Mouse (Mus musculus) hindbrain, embryonic 16.5 days (tissue): ENCODE measurements around the gene Pcsk2. TPM values are rescaled to one million over a fixed set of nuclear protein-coding genes. Genes with fewer than 3 reads are reported as not detected.

Source experiments
- ATAC-seq: fragments of 200-750 bp; cut with Nextera tagmentation; 2 replicates; pipeline ENCODE4 v1.8.0; 2017; ENCODE audit warnings: moderate TSS enrichment, moderate library complexity
- H3K27ac ChIP-seq: fragments of 300-500 bp; sonication (generic); 2 replicates; pipeline ENCODE4 v1.5.1; 2014; ENCODE audit warnings: low read depth, mild to moderate bottlenecking, control low read depth, low read length, moderate library complexity
- H3K27me3 ChIP-seq: fragments of 300-500 bp; sonication (generic); replicated peaks from 2 replicates; pipeline ENCODE4 v1.6.1; 2014; ENCODE audit warnings: low read length; ENCODE audit not compliant: control insufficient read depth, insufficient read depth
- H3K36me3 ChIP-seq: fragments of 300-500 bp; sonication (generic); 2 replicates; pipeline ENCODE4 v1.6.1; 2014; ENCODE audit warnings: mild to moderate bottlenecking, low read length, moderate library complexity, mixed read lengths; ENCODE audit not compliant: control insufficient read depth, insufficient read depth
- H3K4me1 ChIP-seq: fragments of 300-500 bp; sonication (generic); 2 replicates; pipeline ENCODE4 v1.6.1; 2014; ENCODE audit warnings: low read depth, low read length; ENCODE audit not compliant: control insufficient read depth, insufficient read depth
- H3K4me2 ChIP-seq: fragments of 300-500 bp; sonication (generic); 2 replicates; pipeline ENCODE4 v1.6.1; 2014; ENCODE audit warnings: mild to moderate bottlenecking, low read length, control low read depth, moderate library complexity
- H3K4me3 ChIP-seq: fragments of 300-500 bp; sonication (generic); 2 replicates; pipeline ENCODE4 v1.5.1; 2014; ENCODE audit warnings: mild to moderate bottlenecking, low read length, control low read depth, moderate library complexity
- H3K9ac ChIP-seq: fragments of 300-500 bp; sonication (generic); 2 replicates; pipeline ENCODE4 v1.6.1; 2014; ENCODE audit warnings: low read depth, mild to moderate bottlenecking, control low read depth, low read length, moderate library complexity
- H3K9me3 ChIP-seq: fragments of 300-500 bp; sonication (generic); 2 replicates; pipeline ENCODE4 v1.6.1; 2014; ENCODE audit warnings: mild to moderate bottlenecking, low read length, moderate library complexity; ENCODE audit not compliant: control insufficient read depth
- WGBS: fragments of 180-500 bp; shearing (Covaris S2); extraction: QIAGEN DNeasy Blood & Tissue Kit; methylation state at CpG from one replicate; pipeline ENCODE4 v1.1.7; 2014; 5-methylcytosine and 5-hydroxymethylcytosine counted together
- polyA plus RNA-seq: library from polyadenylated mRNA; unstranded; fragments of >200 nt; fragmentation: Nextera tagmentation; extraction: Ambion mirVana; gene quantifications from 2 replicates; pipeline ENCODE4 v1.2.1, GENCODE M21; 2015

Pcsk2 gene
- polyA plus RNA-seq, 1 experiment from 2014 or later = 23.4 TPM

GRCm38 (mm10) chr2:143739475-143740226 lies 193.7 kb downstream of the Pcsk2 start:
- 78% methylated on average over 7 of the region's 7 CpGs for WGBS
- H3K9me3 ChIP-seq = no peaks in the 10 kb centered on the region
- no peak overlapping the region for H3K27ac ChIP-seq
- no peak overlapping the region for H3K4me3 ChIP-seq
- ATAC-seq = peak; percentile 50
- no peaks in the 10 kb centered on the region for H3K36me3 ChIP-seq
- H3K4me1 ChIP-seq = no peaks in the 10 kb centered on the region
- no peak overlapping the region for H3K4me2 ChIP-seq
- no peaks in the 10 kb centered on the region for H3K27me3 ChIP-seq
- H3K9ac ChIP-seq = no peak overlapping the region

- H3K36me3 ChIP-seq = no peaks in the 10 kb centered on the region
- no peaks in the 10 kb centered on the region for H3K9me3 ChIP-seq
- 87% methylated on average over 5 of the region's 5 CpGs for WGBS
- no peak overlapping the region for H3K27ac ChIP-seq
- H3K4me2 ChIP-seq = no peak overlapping the region
- ATAC-seq = no peak
- H3K9ac ChIP-seq = no peak overlapping the region
- no peaks in the 10 kb centered on the region for H3K4me1 ChIP-seq
- no peaks in the 10 kb centered on the region for H3K27me3 ChIP-seq
- no peak overlapping the region for H3K4me3 ChIP-seq
These were observed 196.5 kb downstream of the Pcsk2 start for GRCm38 (mm10) chr2:143742436-143742835.

- Histone ChIP-seq H3K4me3 (no peak overlapping the region), H3K27me3 (no peaks in the 10 kb centered on the region), H3K9me3 (no peaks in the 10 kb centered on the region), H3K9ac (no peak overlapping the region), H3K4me1 (no peaks in the 10 kb centered on the region), H3K27ac (no peak overlapping the region), H3K36me3 (no peaks in the 10 kb centered on the region), H3K4me2 (no peak overlapping the region)
- ATAC-seq = no peak
- 88% methylated on average over 4 of the region's 4 CpGs for WGBS
These were observed 197.1 kb downstream of the Pcsk2 start for GRCm38 (mm10) chr2:143743081-143743480.

- WGBS = 46% methylated on average over 9 of the region's 9 CpGs
- no peak overlapping the region for H3K27ac ChIP-seq
These were observed 206.3 kb downstream of the Pcsk2 start for GRCm38 (mm10) chr2:143752051-143752788.

GRCm38 (mm10) chr2:143776448-143776847 lies 230.5 kb downstream of the Pcsk2 start:
- Histone ChIP-seq H3K27me3 (no peaks in the 10 kb centered on the region), H3K4me1 (no peaks in the 10 kb centered on the region), H3K36me3 (no peaks in the 10 kb centered on the region), H3K27ac (no peak overlapping the region), H3K4me3 (no peak overlapping the region), H3K9ac (no peak overlapping the region), H3K9me3 (no peaks in the 10 kb centered on the region; the same call in 1 of the 2 replicates), H3K4me2 (no peak overlapping the region)
- WGBS = 6% methylated on average over 4 of the region's 4 CpGs
- no peak for ATAC-seq

More at GRCm38 (mm10) chr2:143752051-143752788, 206.3 kb downstream of the Pcsk2 start:
- Histone ChIP-seq H3K4me2 (no peak overlapping the region), H3K27me3 (no peaks in the 10 kb centered on the region), H3K9ac (no peak overlapping the region), H3K4me1 (no peaks in the 10 kb centered on the region), H3K4me3 (no peak overlapping the region), H3K9me3 (no peaks in the 10 kb centered on the region), H3K36me3 (no peaks in the 10 kb centered on the region)
- no peak for ATAC-seq

GRCm38 (mm10) chr2:143780310-143780709 lies 234.4 kb downstream of the Pcsk2 start:
- Histone ChIP-seq H3K4me3 (no peak overlapping the region), H3K27me3 (no peaks in the 10 kb centered on the region), H3K9me3 (no peaks in the 10 kb centered on the region), H3K4me1 (no peaks in the 10 kb centered on the region), H3K4me2 (no peak overlapping the region), H3K9ac (no peak overlapping the region), H3K36me3 (no peaks in the 10 kb centered on the region), H3K27ac (no peak overlapping the region)
- WGBS = 82% methylated on average over 2 of the region's 2 CpGs
- no peak for ATAC-seq

- H3K27me3 ChIP-seq = no peaks in the 10 kb centered on the region
- WGBS = 79% methylated on average over 5 of the region's 5 CpGs
These were observed 244.0 kb downstream of the Pcsk2 start for GRCm38 (mm10) chr2:143789911-143790310.

GRCm38 (mm10) chr2:143795858-143796257 lies 249.9 kb downstream of the Pcsk2 start:
- Histone ChIP-seq H3K4me1 (no peaks in the 10 kb centered on the region), H3K36me3 (no peaks in the 10 kb centered on the region)
- WGBS = 94% methylated on average over 4 of the region's 4 CpGs

More at GRCm38 (mm10) chr2:143789911-143790310, 244.0 kb downstream of the Pcsk2 start:
- Histone ChIP-seq H3K36me3 (no peaks in the 10 kb centered on the region), H3K4me1 (no peaks in the 10 kb centered on the region), H3K27ac (no peak overlapping the region), H3K9ac (no peak overlapping the region), H3K9me3 (no peaks in the 10 kb centered on the region), H3K4me3 (no peak overlapping the region), H3K4me2 (no peak overlapping the region)
- ATAC-seq = no peak

GRCm38 (mm10) chr2:143796335-143797013 lies 250.5 kb downstream of the Pcsk2 start:
- H3K27ac ChIP-seq = no peak overlapping the region
- H3K36me3 ChIP-seq = no peaks in the 10 kb centered on the region
- H3K27me3 ChIP-seq = no peaks in the 10 kb centered on the region
- WGBS = 71% methylated on average over 4 of the region's 4 CpGs
- H3K4me3 ChIP-seq = no peak overlapping the region
- H3K9me3 ChIP-seq = no peaks in the 10 kb centered on the region
- H3K4me1 ChIP-seq = no peaks in the 10 kb centered on the region
- no peak overlapping the region for H3K4me2 ChIP-seq
- no peak overlapping the region for H3K9ac ChIP-seq
- ATAC-seq = no peak

More at GRCm38 (mm10) chr2:143795858-143796257, 249.9 kb downstream of the Pcsk2 start:
- H3K27ac ChIP-seq = no peak overlapping the region
- no peak overlapping the region for H3K4me3 ChIP-seq
- no peak for ATAC-seq
- H3K27me3 ChIP-seq = no peaks in the 10 kb centered on the region
- no peak overlapping the region for H3K4me2 ChIP-seq
- H3K9ac ChIP-seq = no peak overlapping the region
- H3K9me3 ChIP-seq = no peaks in the 10 kb centered on the region
